Mouse (Mus musculus) kidney, adult 18-20 months (tissue): ENCODE data around the gene Tmem88b.

Experiments used
- DNase-seq: peaks from one replicate; pipeline ENCODE4 v3.0.0; 2021

Gene Tmem88b

GRCm38 (mm10) chr4:155788300-155788699 is 2.6 kb upstream of the Tmem88b start:
- DNase-seq = no peak

GRCm38 (mm10) chr4:155785246-155785645 is 428 bp downstream of the Tmem88b start:
- DNase-seq = no peak

- peak; percentile 86 for DNase-seq
Measured at GRCm38 (mm10) chr4:155784081-155784701, 1.5 kb downstream of the Tmem88b start.

- DNase-seq = no peak
Measured at GRCm38 (mm10) chr4:155783486-155784080, 2.1 kb downstream of the Tmem88b start.

- peak; percentile 62 for DNase-seq
Measured at GRCm38 (mm10) chr4:155780895-155781294, 4.8 kb downstream of the Tmem88b start.

GRCm38 (mm10) chr4:155779498-155779897 is 6.2 kb downstream of the Tmem88b start:
- DNase-seq = no peak

GRCm38 (mm10) chr4:155777816-155778215 is 7.9 kb downstream of the Tmem88b start:
- DNase-seq = no peak

- DNase-seq = no peak
Measured at GRCm38 (mm10) chr4:155776704-155777335, 8.9 kb downstream of the Tmem88b start.

- peak; percentile 49 for DNase-seq
Measured at GRCm38 (mm10) chr4:155775855-155776254, 9.8 kb downstream of the Tmem88b start.

GRCm38 (mm10) chr4:155774971-155775740 is 10.5 kb downstream of the Tmem88b start:
- DNase-seq = peak; percentile 68

- DNase-seq = peak; percentile 94
Measured at GRCm38 (mm10) chr4:155774280-155774754, 11.4 kb downstream of the Tmem88b start, which contains the start of gene Vwa1. Gene Vwa1 (minus strand): TSS chr4:155774698.

GRCm38 (mm10) chr4:155773335-155774078 is 12.2 kb downstream of the Tmem88b start:
- no peak for DNase-seq

GRCm38 (mm10) chr4:155772786-155773185 is 12.9 kb downstream of the Tmem88b start:
- no peak for DNase-seq

- peak; percentile 51 for DNase-seq
Measured at GRCm38 (mm10) chr4:155771706-155772105, 14.0 kb downstream of the Tmem88b start.

GRCm38 (mm10) chr4:155770626-155771025 is 15.0 kb downstream of the Tmem88b start:
- no peak for DNase-seq

- DNase-seq = peak; percentile 95
Measured at GRCm38 (mm10) chr4:155769880-155770512, 15.7 kb downstream of the Tmem88b start.

GRCm38 (mm10) chr4:155769496-155769879 is 16.2 kb downstream of the Tmem88b start:
- no peak for DNase-seq

GRCm38 (mm10) chr4:155762357-155762756 is 23.3 kb downstream of the Tmem88b start:
- no peak for DNase-seq

GRCm38 (mm10) chr4:155761356-155762099 is 24.1 kb downstream of the Tmem88b start:
- no peak for DNase-seq

- DNase-seq = peak; percentile 98
Measured at GRCm38 (mm10) chr4:155760613-155761355, 24.9 kb downstream of the Tmem88b start, which contains the start of gene Atad3a. Gene Atad3a (minus strand): TSS chr4:155761093.
